Mouse (Mus musculus) midbrain, embryonic 11.5 days (tissue): ENCODE data around the gene Zfp619. TPM values are rescaled to one million over a fixed set of nuclear protein-coding genes. Genes with fewer than 3 reads are reported as not detected.

Experiments used
- ATAC-seq: fragments of 200-750 bp; cut with Nextera tagmentation; 2 replicates; pipeline ENCODE4 v1.8.0; 2017; ENCODE audit warnings: moderate TSS enrichment, moderate library complexity; ENCODE audit not compliant: low FRiP score
- DNase-seq: peaks from one replicate; pipeline ENCODE4 v3.0.0; 2015; ENCODE audit warnings: low spot score; ENCODE audit errors: missing footprints
- H3K27ac ChIP-seq: fragments of 300-500 bp; sonication (generic); 2 replicates; pipeline ENCODE4 v1.5.1; 2014; ENCODE audit warnings: low read depth, low read length
- H3K27me3 ChIP-seq: fragments of 300-500 bp; sonication (generic); 2 replicates; pipeline ENCODE4 v1.6.1; 2014; ENCODE audit warnings: mild to moderate bottlenecking, low read length, moderate library complexity, mixed read lengths; ENCODE audit not compliant: control insufficient read depth, insufficient read depth
- H3K36me3 ChIP-seq: fragments of 300-500 bp; sonication (generic); 2 replicates; pipeline ENCODE4 v1.6.1; 2014; ENCODE audit warnings: mild to moderate bottlenecking, low read length, moderate library complexity, mixed read lengths; ENCODE audit not compliant: control insufficient read depth, insufficient read depth
- H3K4me1 ChIP-seq: fragments of 300-500 bp; sonication (generic); 2 replicates; pipeline ENCODE4 v1.6.1; 2014; ENCODE audit warnings: low read length; ENCODE audit not compliant: control insufficient read depth, insufficient read depth
- H3K4me2 ChIP-seq: fragments of 300-500 bp; sonication (generic); 2 replicates; pipeline ENCODE4 v1.6.1; 2014; ENCODE audit warnings: mild to moderate bottlenecking, moderate library complexity
- H3K4me3 ChIP-seq: fragments of 300-500 bp; sonication (generic); 2 replicates; pipeline ENCODE4 v1.5.1; 2014; ENCODE audit warnings: low read depth, low read length
- H3K9ac ChIP-seq: fragments of 300-500 bp; sonication (generic); 2 replicates; pipeline ENCODE4 v1.6.1; 2014; ENCODE audit warnings: low read length
- H3K9me3 ChIP-seq: fragments of 300-500 bp; sonication (generic); 2 replicates; pipeline ENCODE4 v1.6.1; 2016; ENCODE audit warnings: low read length; ENCODE audit not compliant: control insufficient read depth
- WGBS: fragments of 180-500 bp; shearing (Covaris S2); extraction: QIAGEN DNeasy Blood & Tissue Kit; methylation state at CpG from one replicate; pipeline ENCODE4 v1.1.7; 2014; 5-methylcytosine and 5-hydroxymethylcytosine counted together
- polyA plus RNA-seq: library from polyadenylated mRNA; unstranded; fragments of >200 nt; fragmentation: Nextera tagmentation; extraction: Ambion mirVana; gene quantifications from 2 replicates; pipeline ENCODE4 v1.2.1, GENCODE M21; 2014

Gene Zfp619
- 4.4 and 4.9 TPM in 2 replicates for polyA plus RNA-seq

- Histone ChIP-seq H3K27me3 (no peaks in the 10 kb centered on the region), H3K4me3 (peak within 1 kb of the TSS; percentile 53), H3K27ac (peak within 1 kb of the TSS; percentile 94), H3K36me3 (no peaks in the 10 kb centered on the region), H3K4me2 (peak within 1 kb of the TSS; percentile 41), H3K9ac (peak within 1 kb of the TSS; percentile 88), H3K4me1 (no peaks in the 10 kb centered on the region), H3K9me3 (no peaks in the 10 kb centered on the region; the same call in 1 of the 2 replicates)
- WGBS = under 1% methylated on average over 39 of the region's 43 CpGs
- peak; percentile 98 for ATAC-seq
- DNase-seq = peak; percentile 99
Measured at GRCm38 (mm10) chr7:39517616-39518177, at the start of gene Zfp619. TSS of gene Zfp619 (plus strand) at chr7:39517766.

GRCm38 (mm10) chr7:39479013-39479412 is 38.6 kb upstream of the Zfp619 start:
- Histone ChIP-seq H3K36me3 (peaks cover 7% of the 10 kb centered on the region), H3K27me3 (no peaks in the 10 kb centered on the region), H3K9ac (no peak overlapping the region), H3K4me1 (no peaks in the 10 kb centered on the region), H3K4me2 (no peak overlapping the region), H3K9me3 (peaks cover 7% of the 10 kb centered on the region; the same call in 1 of the 2 replicates), H3K27ac (no peak overlapping the region), H3K4me3 (no peak overlapping the region)
- DNase-seq (no peak), ATAC-seq (no peak)
- WGBS = 91% methylated on average over 2 of the region's 2 CpGs

GRCm38 (mm10) chr7:39484384-39484783 is 33.2 kb upstream of the Zfp619 start:
- H3K4me2 ChIP-seq = no peak overlapping the region
- H3K9me3 ChIP-seq = no peaks in the 10 kb centered on the region
- H3K4me1 ChIP-seq = no peaks in the 10 kb centered on the region; the same call in 1 of the 2 replicates
- H3K4me3 ChIP-seq = no peak overlapping the region
- no peak overlapping the region for H3K9ac ChIP-seq
- no peaks in the 10 kb centered on the region for H3K27me3 ChIP-seq
- no peak overlapping the region for H3K27ac ChIP-seq
- ATAC-seq (no peak), DNase-seq (no peak)
- WGBS = 63% methylated on average over 6 of the region's 6 CpGs
- H3K36me3 ChIP-seq = no peaks in the 10 kb centered on the region

GRCm38 (mm10) chr7:39487159-39487853 is 30.3 kb upstream of the Zfp619 start:
- peak; percentile 71 for ATAC-seq
- Histone ChIP-seq H3K9ac (peak overlapping the region; percentile 68), H3K36me3 (no peaks in the 10 kb centered on the region), H3K4me3 (peak overlapping the region; percentile 44), H3K27me3 (no peaks in the 10 kb centered on the region), H3K4me1 (no peaks in the 10 kb centered on the region; the same call in 1 of the 2 replicates), H3K4me2 (peak overlapping the region; percentile 63), H3K9me3 (no peaks in the 10 kb centered on the region), H3K27ac (no peak overlapping the region)
- WGBS = 7% methylated on average over 23 of the region's 23 CpGs
- peak; percentile 92 for DNase-seq

- H3K4me1 ChIP-seq = no peaks in the 10 kb centered on the region; the same call in 1 of the 2 replicates
- no peaks in the 10 kb centered on the region for H3K9me3 ChIP-seq
- H3K27ac ChIP-seq = no peak overlapping the region
- 37% methylated on average over 9 of the region's 9 CpGs for WGBS
- H3K27me3 ChIP-seq = no peaks in the 10 kb centered on the region
- DNase-seq (peak; percentile 85), ATAC-seq (peak; percentile 43)
- H3K4me2 ChIP-seq = peak overlapping the region; percentile 63
- H3K4me3 ChIP-seq = peak overlapping the region; percentile 44
- H3K36me3 ChIP-seq = no peaks in the 10 kb centered on the region
- peak overlapping the region; percentile 68 for H3K9ac ChIP-seq
Measured at GRCm38 (mm10) chr7:39487854-39488205, 29.7 kb upstream of the Zfp619 start.

- H3K9ac ChIP-seq = no peak overlapping the region
- H3K36me3 ChIP-seq = no peaks in the 10 kb centered on the region
- no peaks in the 10 kb centered on the region for H3K27me3 ChIP-seq
- H3K4me1 ChIP-seq = no peaks in the 10 kb centered on the region
- no peak overlapping the region for H3K27ac ChIP-seq
- H3K4me2 ChIP-seq = no peak overlapping the region
- WGBS = 88% methylated on average over 3 of the region's 3 CpGs
- H3K4me3 ChIP-seq = no peak overlapping the region
- peaks cover 2% of the 10 kb centered on the region; the same call in 1 of the 2 replicates for H3K9me3 ChIP-seq
- ATAC-seq (no peak), DNase-seq (no peak)
Measured at GRCm38 (mm10) chr7:39494646-39495045, 22.9 kb upstream of the Zfp619 start.

GRCm38 (mm10) chr7:39504100-39504499 is 13.5 kb upstream of the Zfp619 start:
- no peak overlapping the region for H3K4me2 ChIP-seq
- H3K9ac ChIP-seq = no peak overlapping the region
- H3K36me3 ChIP-seq = no peaks in the 10 kb centered on the region
- no peaks in the 10 kb centered on the region for H3K4me1 ChIP-seq
- DNase-seq (no peak), ATAC-seq (no peak)
- H3K27me3 ChIP-seq = no peaks in the 10 kb centered on the region
- H3K9me3 ChIP-seq = peaks cover 2% of the 10 kb centered on the region; the same call in 1 of the 2 replicates
- H3K4me3 ChIP-seq = no peak overlapping the region
- H3K27ac ChIP-seq = no peak overlapping the region
- 100% methylated on average over 1 of the region's 1 CpGs for WGBS

GRCm38 (mm10) chr7:39518362-39518761 is 796 bp downstream of the Zfp619 start:
- peak overlapping the region; percentile 18; the same call in 1 of the 2 replicates for H3K4me3 ChIP-seq
- ATAC-seq (peak; percentile 38; the same call in 1 of the 2 replicates), DNase-seq (no peak)
- no peaks in the 10 kb centered on the region for H3K36me3 ChIP-seq
- WGBS = 92% methylated on average over 12 of the region's 12 CpGs
- H3K27me3 ChIP-seq = no peaks in the 10 kb centered on the region
- H3K9ac ChIP-seq = peak overlapping the region; percentile 40; the same call in 1 of the 2 replicates
- no peak overlapping the region for H3K27ac ChIP-seq
- H3K4me1 ChIP-seq = no peaks in the 10 kb centered on the region
- H3K9me3 ChIP-seq = no peaks in the 10 kb centered on the region; the same call in 1 of the 2 replicates
- peak overlapping the region; percentile 34 for H3K4me2 ChIP-seq
